Mouse (Mus musculus): Measurements from ENCODE around the gene Tubgcp2.

Tubgcp2 gene

DNA sequence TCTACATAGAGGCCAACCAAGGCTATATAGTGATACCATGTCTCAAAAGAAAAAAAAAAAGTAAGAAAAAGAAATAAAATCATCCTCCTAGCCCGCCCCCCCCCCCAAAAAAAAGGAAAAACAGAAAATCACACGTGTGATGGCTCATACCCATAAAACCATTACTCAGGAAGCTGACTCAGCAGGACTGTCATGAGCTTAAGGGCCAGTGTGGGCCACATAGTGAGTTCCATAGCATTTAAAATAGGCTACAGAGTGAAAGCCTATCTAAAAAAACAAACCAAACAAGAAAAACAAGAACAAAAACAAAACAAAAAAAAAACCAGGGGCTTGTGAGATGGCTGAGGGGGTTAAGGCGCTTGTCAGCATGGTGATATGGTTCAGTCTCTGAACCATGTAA, 55.7 kb downstream of the Tubgcp2 start:
- DNase-seq (ENCODE audit: low spot score): no peak

DNA sequence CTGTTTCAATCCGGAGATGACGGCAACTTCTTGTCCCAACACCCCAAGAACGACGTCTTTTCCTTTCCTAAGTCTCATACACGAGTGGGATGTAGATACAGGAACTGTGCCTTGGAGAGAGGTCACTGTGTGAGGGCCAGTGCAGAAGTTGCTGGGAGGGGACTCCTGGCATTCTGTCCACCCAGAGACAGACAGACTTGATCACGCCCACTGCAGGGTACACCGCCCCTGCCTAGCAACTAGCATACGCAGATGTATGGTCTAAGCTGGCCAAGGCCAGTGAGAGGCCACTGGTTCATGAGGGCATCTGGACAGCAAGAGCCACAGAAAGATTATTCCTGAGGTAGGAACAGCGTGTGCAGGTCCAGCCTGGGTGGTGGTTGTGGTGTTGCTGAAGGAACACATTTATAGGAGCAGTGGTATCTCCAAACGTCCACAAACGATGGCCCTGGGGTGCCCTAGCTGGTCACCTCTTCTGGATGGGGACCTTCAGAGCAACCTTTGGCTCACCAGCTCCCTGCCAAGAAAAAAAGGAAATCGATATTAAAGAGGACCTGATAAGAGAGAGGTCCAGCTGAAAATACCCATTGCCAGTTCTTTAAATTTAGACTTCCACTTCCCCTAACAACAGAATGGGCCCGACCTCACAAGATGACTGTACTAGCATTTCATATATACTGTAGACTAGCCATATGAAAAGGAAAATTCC, 57.3 kb downstream of the Tubgcp2 start:
- DNase-seq (ENCODE audit: low spot score): no peak

DNA sequence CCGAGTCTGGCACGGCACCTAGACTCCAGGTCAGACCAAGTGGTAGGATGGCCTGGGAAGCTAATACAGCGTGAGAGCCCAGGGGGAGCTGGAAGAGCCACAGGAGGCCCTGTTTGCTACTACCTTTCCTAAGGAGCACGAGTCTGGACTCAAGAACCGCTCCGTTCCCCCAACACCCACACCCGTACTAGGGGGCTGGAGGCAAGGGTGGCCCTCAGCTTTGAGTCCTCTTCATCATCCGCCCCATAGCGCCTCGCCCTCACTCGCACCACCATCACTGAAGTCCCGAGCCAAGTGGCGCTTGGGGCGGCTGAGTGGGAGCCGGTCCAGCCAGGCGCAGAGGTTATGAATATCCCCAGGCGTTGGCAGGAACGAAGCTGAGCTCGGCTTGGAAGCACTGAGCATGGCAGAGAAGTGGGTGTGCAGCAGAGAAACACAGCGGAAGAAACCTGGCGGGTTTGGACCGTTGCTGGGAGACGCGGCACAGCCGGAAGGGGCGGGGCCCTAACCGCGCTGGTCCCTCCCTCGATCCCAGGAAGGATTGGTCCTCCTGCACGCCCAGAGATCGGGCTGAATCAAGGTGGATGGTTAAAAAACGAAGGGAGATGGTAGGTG, 58.1 kb downstream of the Tubgcp2 start, which contains the start of gene 6430531B16Rik:
6430531B16Rik (minus strand) TSS at position 478 of the 615 bp plus-strand sequence.
- peak; percentile 36 for DNase-seq (ENCODE audit: low spot score)

DNA sequence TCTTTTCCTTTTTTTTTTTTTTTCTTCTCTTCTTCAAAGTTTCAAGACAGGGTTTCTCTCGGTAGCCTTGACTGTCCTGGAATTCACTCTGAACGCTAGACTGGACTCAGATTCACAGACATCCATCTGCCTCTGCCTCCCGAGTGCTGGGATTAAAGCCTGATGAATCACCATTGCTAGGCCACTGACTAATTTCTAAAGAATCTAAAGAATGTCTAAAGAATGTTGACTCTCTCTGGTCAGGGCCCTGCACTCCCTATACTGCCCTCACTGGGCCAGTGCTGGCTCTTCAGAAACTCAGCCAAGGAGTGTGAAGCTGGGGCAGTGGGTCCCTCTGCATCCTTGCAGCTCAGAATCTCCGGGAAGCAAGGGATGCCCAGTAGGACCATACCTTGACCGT, 61.0 kb downstream of the Tubgcp2 start:
- DNase-seq (ENCODE audit: low spot score): no peak

DNA sequence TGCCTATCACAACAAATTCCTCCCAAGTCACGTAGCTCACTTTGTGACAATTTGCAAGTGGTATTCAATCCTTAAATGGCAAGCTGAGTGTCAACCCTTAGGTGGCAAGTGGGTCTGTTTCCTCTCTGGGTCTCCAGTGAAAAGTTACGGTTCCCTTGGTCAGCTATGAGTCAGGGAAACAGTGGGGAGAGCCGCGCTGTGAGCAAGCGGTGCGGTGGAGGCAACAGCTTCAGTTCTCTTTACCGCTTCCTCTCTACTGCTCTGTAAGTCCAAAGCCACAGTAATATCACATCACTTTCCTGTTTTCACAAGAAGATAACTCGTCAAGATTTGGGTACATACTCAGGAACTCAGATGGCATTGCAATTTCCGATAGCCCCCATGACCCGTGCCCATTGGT, 62.2 kb downstream of the Tubgcp2 start:
- DNase-seq (ENCODE audit: low spot score): no peak

DNA sequence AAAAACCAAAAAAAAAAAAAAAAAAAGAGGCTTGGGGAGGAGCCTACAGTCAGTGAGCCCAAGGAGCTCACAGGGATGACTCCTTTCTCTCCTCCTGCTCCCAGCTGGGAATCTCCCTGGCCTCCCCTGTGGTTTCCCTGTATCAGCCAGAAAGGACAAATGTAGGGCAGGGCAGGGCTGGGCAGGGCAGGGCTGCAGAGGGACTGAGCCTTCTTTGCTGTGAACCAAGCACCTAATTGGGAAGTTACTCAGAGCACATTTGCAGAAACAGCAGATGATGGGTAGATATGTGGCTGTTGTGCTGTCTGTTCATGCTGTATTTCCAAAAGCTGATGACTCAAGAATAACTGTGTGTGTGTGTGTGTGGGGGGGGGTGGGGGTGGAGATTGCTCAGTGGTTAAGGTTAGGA, 63.5 kb downstream of the Tubgcp2 start:
- no peak for DNase-seq (ENCODE audit: low spot score)

DNA sequence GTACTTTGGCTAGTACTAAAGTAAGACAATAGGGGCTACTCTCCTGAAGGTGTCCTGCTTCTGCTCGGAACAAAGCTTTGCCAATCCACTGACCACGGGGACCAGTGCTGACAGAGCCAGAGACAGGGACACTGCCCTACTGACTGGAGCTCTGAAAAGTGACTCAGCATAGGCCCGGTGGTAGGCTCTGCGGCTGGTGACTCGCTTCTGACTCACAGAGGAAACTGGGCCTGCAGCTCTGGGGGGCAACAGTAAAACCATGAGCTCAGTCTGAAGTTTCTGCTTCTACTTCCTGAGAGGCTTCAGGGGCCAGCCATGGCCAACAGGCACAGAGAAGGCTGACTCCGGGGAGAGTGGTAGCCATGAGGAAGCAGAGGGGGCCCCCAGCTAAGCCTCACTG, 65.0 kb downstream of the Tubgcp2 start:
- DNase-seq (ENCODE audit: low spot score): no peak

DNA sequence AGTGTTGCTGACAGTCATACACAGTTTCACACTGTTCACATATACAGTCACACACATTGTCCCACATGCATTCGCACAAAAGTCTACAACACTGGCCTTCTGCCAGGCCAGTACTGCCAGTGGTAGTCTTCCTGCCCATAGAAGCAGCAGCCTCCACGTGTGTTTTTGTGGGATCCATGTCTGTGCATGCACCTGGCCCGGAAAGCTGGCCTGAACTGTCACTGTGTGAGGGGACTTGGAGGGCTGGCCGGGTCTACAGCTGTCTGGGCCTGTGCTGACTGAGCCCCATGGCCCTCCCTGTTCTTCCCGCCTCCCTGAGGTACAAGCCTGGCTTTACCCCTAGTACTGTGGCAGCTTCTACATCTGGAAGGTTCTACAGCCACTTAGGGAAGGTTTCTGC, 65.5 kb downstream of the Tubgcp2 start:
- no peak for DNase-seq (ENCODE audit: low spot score)

DNA sequence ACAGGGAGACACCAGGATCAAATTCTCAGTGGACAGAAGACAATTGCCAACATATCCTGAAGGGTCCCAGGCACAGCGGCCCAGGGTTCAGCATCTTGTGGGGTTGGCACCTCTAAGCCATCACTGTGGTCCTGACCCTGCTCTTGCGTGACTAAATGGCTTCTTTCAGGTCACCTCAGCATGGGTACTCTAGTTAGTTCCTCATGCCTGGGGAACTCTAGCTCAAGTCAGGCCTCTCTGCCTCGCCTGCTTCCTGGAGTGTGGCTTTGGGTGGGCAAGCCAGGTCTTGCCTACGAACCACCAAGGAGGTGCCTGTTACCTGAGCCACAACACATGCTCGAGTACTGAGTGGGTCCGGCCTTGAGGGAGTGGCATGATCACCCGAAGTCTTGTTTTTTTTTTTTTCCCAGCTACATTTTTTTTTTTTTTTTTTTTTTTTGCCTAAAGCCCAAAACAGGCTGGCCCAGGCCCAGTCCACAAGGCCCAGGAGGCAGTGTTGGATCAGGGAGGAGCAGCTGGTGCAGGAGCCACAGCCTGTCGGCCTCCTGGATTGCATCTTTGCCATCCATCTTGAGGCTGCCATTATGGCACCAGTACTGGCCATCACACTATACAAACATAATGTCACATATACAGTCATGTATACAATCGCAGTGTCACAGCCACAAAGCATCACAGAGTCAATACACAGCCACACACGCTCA, 66.1 kb downstream of the Tubgcp2 start:
- DNase-seq (ENCODE audit: low spot score): no peak

DNA sequence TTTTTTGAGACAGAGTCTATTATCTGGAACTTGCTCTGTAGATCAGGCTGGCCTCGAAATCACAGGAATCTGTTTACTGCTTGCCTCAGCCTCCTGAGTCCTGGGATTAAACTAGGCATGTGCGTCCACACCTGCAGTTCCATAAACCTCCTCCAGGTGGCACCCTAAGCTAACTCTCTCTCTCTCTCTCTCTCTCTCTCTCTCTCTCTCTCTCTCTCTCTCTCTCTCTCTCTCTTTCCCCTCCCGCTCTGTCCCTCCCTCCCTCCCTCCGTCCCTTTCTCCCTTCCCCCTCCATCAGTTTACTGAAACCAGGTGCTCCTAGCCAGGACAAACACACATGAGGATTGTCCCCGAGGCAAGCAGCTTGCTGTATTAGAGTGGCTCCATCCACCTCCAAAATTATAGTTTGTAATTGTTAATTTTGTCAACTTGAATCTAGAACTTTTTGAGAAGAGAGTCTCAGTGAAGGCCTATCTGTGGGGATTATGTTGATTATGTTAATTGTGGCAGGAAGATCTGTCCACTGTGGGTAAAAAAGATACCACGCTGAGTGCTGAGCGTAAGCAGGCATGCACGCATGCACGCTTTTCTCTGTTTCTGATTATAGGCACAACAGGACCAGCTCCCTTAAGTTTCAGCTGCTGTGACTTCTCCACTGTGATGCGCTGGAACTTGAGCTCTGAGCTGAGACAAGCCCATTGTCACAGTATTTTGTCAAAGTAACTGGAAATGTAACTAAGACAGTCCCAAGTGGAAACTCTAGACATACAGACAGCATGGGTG, 66.9 kb downstream of the Tubgcp2 start:
- peak; percentile 52 for DNase-seq (ENCODE audit: low spot score)

DNA sequence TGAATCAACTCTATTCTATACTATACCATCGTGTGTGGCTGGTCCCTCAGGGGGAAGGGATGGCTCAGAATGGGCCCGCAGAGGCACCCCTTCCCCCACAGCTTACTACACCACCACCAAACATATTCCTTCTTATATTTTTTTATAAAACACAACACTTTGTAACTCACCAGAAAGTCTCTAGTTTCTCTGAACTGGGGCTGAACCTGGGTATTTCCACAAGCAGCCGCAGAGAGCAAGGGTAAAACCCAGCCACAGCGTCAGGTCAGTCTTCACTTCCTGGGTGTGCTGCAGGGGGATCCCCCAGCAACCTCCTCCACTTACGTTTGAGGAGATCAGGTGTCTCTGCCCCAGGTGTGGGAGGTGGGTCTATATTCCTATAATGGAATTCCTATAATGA, 68.0 kb downstream of the Tubgcp2 start:
- no peak for DNase-seq (ENCODE audit: low spot score)

DNA sequence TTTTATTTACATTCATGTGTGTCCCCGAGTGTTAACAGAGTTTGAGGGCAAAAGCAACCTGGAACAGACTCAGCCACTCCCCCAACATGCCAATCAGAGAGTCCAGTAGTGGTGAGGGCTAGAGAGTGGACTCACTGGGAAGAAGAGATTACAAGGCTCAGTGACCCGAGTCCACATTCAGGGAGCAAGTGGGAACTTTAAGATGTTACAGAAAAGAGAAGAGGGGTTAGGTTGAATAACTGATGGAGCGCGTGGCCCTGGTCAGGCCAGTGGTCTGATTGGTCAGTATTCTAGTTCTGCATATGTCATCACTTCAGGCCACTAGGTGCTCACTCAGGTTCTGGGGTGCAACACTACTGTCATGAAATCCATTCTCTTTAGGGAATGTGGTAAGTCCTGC, 69.3 kb downstream of the Tubgcp2 start:
- DNase-seq (ENCODE audit: low spot score): no peak

DNA sequence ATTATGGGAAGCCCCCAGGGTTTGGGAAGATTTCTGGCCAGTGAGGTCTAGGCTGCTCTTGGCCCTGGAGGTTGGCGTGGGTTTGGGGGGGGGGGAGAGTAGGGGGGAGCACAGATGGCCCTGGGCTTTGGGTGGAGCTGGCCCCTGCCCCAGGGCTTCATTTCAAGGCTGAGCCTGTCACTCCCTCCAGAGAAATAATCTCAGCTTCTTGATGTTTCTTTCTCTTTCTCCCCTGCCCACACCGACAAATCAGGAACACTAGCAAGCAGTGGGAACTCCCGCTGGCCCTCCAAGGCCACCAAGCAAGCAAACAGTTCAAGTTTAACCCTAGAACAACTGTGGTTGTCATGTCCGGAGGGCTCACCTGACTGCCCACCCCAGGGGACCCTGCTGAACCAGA, 72.7 kb downstream of the Tubgcp2 start:
- no peak for DNase-seq (ENCODE audit: low spot score)

DNA sequence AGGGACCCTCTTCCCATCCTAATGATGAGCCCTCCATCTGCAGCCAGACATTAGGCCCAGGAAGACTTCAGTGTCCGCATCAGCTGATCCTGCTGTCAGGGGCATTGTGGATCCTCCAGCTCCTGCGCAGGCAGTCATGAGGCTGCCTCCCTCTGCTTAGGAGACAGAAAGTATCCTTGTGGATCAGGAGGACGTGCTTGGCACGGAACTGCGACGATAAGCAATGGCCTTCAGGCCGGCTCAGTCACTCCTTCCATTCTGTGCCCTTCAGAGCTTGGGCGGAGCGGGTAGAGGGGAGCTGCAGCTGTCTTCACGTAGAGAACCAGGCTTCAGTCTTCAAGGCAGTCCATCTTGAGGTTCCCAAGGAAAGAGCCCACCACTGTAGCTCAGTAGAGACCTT, 75.3 kb downstream of the Tubgcp2 start:
- no peak for DNase-seq (ENCODE audit: low spot score)

DNA sequence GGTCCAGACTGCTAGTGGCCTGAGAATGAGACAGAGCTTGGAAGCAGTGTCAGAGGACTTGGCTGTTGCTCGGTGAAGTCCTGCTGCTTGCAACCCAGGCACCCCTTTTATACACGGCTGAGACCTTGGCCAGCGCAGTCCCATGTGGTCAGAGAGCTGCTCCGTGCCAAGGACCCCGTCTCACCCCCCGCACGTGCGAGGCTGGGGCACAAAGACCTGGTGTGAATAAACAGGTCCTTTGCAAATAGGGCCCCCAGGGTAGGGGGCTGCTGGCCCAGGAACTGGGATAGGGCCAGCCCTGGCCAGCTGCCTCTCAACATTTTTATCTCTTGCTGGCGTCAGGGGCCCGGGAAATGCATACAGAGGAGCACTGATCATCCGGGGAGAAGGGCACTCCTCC, 78.5 kb downstream of the Tubgcp2 start:
- DNase-seq (ENCODE audit: low spot score): no peak

DNA sequence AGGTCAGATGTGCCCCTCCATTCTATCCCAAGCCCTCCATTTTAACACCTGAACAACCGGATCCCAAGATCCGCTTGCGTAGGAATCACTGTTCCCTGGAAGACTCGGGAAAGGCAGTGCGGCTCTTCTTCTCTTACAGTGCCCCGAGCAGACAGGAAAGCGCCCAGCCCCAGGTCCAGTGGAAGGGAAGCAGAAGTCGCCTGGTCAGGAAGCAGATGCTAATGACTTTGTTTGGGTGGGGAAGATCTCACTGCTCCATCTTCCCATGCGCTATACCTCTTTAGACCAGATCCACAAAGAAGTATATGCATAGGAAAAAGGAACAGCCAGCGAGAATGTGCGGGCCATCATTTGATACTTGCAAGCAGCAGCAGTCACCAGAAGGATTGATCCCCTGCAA, 79.0 kb downstream of the Tubgcp2 start:
- no peak for DNase-seq (ENCODE audit: low spot score)

DNA sequence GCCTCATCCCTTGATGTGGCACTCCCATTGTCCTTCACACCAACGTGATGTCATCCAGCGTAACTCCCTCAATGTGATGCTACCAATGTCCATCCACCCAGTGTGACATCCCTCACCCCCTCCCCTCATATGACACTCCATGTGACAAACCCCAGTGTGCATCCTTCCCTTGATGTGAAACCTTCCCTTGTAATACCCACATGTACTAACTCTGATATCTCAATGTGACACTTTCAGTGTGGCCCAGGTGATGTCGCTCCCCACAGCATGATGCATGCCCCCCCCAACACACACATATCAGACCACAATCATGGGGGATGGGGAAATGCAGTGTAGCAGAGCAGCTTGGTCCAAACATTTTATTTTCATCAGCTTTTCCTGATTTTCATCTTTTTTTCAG, 79.8 kb downstream of the Tubgcp2 start:
- no peak for DNase-seq (ENCODE audit: low spot score)

DNA sequence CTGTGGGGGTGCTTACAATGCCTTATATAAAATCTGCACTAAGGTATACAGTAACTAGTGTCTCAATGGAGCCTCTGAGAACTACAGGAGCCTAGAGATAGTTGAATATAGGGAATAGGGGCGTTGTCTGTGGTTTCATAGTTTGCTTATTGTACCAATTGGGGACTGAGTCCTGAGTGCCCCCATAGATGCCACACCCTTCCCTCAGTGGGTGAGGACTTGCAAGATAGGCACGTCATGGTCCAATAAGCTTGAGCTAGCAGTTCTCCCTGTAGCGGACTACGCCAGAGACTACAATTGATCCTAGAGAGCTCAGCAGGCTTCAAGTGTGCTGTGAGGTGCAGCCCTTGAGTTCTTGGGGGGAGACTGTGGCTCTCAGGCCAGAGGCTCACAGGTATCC, 81.0 kb downstream of the Tubgcp2 start:
- no peak for DNase-seq (ENCODE audit: low spot score)

DNA sequence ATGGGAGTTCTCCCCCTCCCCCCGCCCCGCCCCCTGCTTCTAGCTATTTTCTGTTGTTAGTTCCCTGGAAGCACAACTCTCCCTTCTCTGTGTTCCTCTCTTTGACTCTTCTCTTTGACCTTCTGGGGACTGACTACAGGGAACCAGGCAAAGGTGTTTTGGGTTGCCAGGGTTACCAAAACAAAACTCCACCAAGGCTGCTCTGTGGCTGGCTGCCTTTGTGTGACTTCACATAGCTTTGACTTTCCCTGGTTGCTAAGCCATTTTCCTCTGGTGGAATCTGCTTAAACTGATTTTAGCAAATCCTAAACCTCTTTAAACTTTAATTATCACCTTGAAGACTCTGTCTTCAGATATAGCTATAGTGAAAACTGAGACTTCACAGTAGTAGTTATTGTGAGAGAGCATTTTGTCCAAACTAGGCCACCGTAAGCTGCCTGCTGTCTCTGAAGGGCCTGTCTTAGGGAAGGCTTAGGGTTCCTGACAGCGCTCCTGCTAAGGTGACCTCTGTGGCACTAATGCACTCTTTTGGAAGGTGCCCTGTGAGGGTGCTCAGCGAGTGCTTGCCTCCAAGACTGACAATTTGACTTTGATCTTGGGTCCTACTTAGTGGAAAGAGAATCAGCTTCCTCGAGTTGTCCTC, 84.4 kb downstream of the Tubgcp2 start:
- DNase-seq (ENCODE audit: low spot score): no peak

DNA sequence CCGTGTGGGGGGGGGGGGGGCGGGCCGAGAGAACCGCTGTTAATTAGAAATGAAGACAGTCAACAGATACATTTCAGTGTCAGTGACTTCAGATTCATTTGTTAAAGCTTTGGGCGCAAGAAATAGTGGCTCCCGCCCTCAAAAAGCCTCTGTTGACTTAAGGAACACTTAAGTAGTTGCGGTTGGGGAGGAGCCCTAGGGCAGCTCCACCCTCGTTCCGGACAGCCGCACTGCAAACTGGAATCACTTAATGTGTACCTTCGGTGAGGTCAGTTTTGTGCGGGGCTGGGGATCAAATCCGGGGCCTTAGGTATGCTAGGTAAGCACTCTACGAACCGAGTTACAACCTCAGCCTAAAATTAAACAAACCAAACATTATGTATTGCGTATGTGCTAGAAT, 85.4 kb downstream of the Tubgcp2 start:
- no peak for DNase-seq (ENCODE audit: low spot score)

DNA sequence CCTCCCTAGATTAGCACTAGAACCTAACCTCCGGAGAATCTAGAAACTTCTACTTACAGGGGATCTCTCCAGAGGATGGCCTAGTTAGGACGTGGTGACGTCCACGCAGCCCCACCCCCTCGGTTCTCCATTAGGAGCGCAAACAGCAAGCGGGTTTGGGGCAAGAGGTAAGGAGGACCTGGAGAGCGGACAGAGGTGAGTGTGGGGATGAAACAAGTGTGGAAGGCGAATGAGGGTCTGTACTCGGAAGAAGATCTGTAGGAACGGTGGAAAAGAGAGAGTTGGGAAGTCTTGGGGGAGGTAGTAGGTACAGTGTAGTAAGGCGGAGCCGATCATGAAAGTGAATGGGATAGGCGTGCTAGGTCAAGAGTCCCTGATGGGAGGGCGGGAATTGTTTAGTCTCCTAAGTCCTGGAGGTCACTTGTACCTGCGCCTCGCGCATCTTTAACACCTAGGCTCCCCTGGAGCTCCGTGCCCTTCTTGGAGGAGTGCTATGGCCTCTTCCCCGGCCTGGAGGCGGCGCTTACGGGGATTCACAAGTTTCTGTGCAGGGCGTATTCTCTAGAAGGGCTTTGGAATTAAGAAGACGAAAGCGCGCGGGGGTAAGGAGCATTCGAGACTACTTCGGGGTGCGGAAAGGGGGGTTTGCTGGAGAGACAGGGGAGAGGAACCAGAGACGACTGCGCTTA, 86.0 kb downstream of the Tubgcp2 start:
- no peak for DNase-seq (ENCODE audit: low spot score)

DNA sequence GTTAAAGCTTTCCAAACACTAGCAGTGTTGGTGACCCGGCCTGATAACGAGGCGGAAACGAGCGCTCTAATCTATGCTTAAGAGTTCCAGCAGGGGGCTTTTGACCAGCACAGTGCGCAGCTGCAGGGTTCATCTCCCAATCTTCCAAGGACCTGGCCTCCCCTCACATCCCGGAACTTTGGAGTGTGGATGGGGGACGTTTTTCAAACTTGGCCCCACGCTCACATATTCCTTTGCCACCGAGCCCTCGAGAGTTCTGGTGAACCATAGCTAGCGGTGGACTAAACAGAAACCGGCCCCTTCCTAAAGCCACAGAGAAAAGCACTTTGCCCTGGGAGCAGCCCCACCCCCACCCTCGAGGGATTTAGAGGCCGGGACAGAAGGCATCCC, 86.6 kb downstream of the Tubgcp2 start:
- no peak for DNase-seq (ENCODE audit: low spot score)

Measured in ovary, postnatal 10 days (tissue).